Mouse (Mus musculus): ENCODE results near the gene Psenen. TPM values are rescaled to one million over a fixed set of nuclear protein-coding genes. Genes with fewer than 3 reads are reported as not detected.

The Psenen gene
- polyA plus RNA-seq, 1 experiment from 2014 or later = 123 TPM

GRCm38 (mm10) chr7:30600651-30601050, 37.2 kb upstream of the Psenen start:
- Histone ChIP-seq H3K36me3 (ENCODE audit: control insufficient read depth, insufficient read depth) (no peaks in the 10 kb centered on the region), H3K9me3 (replicated peaks; ENCODE audit: control insufficient read depth, low read length) (no peaks in the 10 kb centered on the region), H3K27me3 (ENCODE audit: control insufficient read depth, insufficient read depth, low read length) (no peaks in the 10 kb centered on the region), H3K27ac (ENCODE audit: low read length) (peak overlapping the region; percentile 51; the same call in 1 of the 2 replicates), H3K9ac (ENCODE audit: low read length) (0 out of 2 replicates have a peak overlapping the region, but pooled peaks have one; percentile 7), H3K4me1 (ENCODE audit: control insufficient read depth, insufficient read depth, low read length) (peaks cover 6% of the 10 kb centered on the region; the same call in 1 of the 2 replicates), H3K4me3 (ENCODE audit: low read length) (no peak overlapping the region), H3K4me2 (ENCODE audit: low read depth, low read length) (no peak overlapping the region)
- WGBS = 59% methylated on average over 7 of the region's 7 CpGs
- no peak for ATAC-seq (replicated peaks; ENCODE audit: extremely low read depth, insufficient read depth, low FRiP score)

DNA sequence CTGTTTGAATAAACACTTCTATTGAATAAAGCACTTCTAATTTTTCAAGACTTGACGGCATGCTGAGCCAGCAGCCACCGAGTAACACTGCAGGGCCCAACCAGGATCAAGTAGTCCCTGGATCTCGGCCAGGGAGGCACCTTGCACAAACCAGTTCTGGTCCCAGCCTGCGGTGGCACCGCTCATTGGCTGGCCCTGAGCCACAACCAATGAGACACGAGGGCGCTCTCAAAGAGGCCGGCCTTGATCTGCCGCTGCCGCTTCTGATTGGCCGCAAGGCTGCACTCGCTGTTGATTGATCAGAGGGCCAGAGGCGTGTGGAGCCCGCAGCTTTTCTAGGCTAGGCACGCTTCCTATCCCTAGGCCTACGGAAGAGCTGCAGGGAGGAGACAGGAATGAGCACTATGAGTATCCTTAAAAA, 36.5 kb upstream of the Psenen start:
- 2% methylated on average over 16 of the region's 16 CpGs for WGBS
- peak overlapping the region; percentile 37; the same call in 1 of the 2 replicates for H3K4me2 ChIP-seq (ENCODE audit: low read depth, low read length)
- peak overlapping the region; percentile 10; the same call in 1 of the 2 replicates for H3K4me3 ChIP-seq (ENCODE audit: low read length)
- ATAC-seq (replicated peaks; ENCODE audit: extremely low read depth, insufficient read depth, low FRiP score) = peak; percentile 95
- no peaks in the 10 kb centered on the region for H3K36me3 ChIP-seq (ENCODE audit: control insufficient read depth, insufficient read depth)
- H3K9me3 ChIP-seq (replicated peaks; ENCODE audit: control insufficient read depth, low read length) = no peaks in the 10 kb centered on the region
- peaks cover 6% of the 10 kb centered on the region; the same call in 1 of the 2 replicates for H3K4me1 ChIP-seq (ENCODE audit: control insufficient read depth, insufficient read depth, low read length)
- H3K27me3 ChIP-seq (ENCODE audit: control insufficient read depth, insufficient read depth, low read length) = no peaks in the 10 kb centered on the region
- peak overlapping the region; percentile 51; the same call in 1 of the 2 replicates for H3K27ac ChIP-seq (ENCODE audit: low read length)
- peak overlapping the region; percentile 47 for H3K9ac ChIP-seq (ENCODE audit: low read length)

- peak within 1 kb of the TSS; percentile 28; the same call in 1 of the 2 replicates for H3K27ac ChIP-seq (ENCODE audit: low read length)
- peaks cover 6% of the 10 kb centered on the region; the same call in 1 of the 2 replicates for H3K4me1 ChIP-seq (ENCODE audit: control insufficient read depth, insufficient read depth, low read length)
- H3K4me2 ChIP-seq (ENCODE audit: low read depth, low read length) = 0 out of 2 replicates have a peak within 1 kb of the TSS, but pooled peaks have one; percentile 3
- no peak for ATAC-seq (replicated peaks; ENCODE audit: extremely low read depth, insufficient read depth, low FRiP score)
- H3K4me3 ChIP-seq (ENCODE audit: low read length) = no peak within 1 kb of the TSS
- WGBS = 92% methylated on average over 12 of the region's 12 CpGs
- no peaks in the 10 kb centered on the region for H3K27me3 ChIP-seq (ENCODE audit: control insufficient read depth, insufficient read depth, low read length)
- H3K36me3 ChIP-seq (ENCODE audit: control insufficient read depth, insufficient read depth) = no peaks in the 10 kb centered on the region
- no peaks in the 10 kb centered on the region for H3K9me3 ChIP-seq (replicated peaks; ENCODE audit: control insufficient read depth, low read length)
- 0 out of 2 replicates have a peak within 1 kb of the TSS, but pooled peaks have one; percentile 36 for H3K9ac ChIP-seq (ENCODE audit: low read length)
Observed at GRCm38 (mm10) chr7:30598786-30599185, 35.4 kb upstream of the Psenen start, which contains the start of gene Zbtb32. Gene Zbtb32, minus strand, starts transcription at chr7:30598909.

GRCm38 (mm10) chr7:30596811-30597210, 33.4 kb upstream of the Psenen start:
- no peak overlapping the region for H3K4me3 ChIP-seq (ENCODE audit: low read length)
- H3K27me3 ChIP-seq (ENCODE audit: control insufficient read depth, insufficient read depth, low read length) = no peaks in the 10 kb centered on the region
- H3K36me3 ChIP-seq (ENCODE audit: control insufficient read depth, insufficient read depth) = no peaks in the 10 kb centered on the region
- 60% methylated on average over 5 of the region's 5 CpGs for WGBS
- no peak for ATAC-seq (replicated peaks; ENCODE audit: extremely low read depth, insufficient read depth, low FRiP score)
- no peak overlapping the region for H3K9ac ChIP-seq (ENCODE audit: low read length)
- no peak overlapping the region for H3K27ac ChIP-seq (ENCODE audit: low read length)
- no peaks in the 10 kb centered on the region for H3K9me3 ChIP-seq (replicated peaks; ENCODE audit: control insufficient read depth, low read length)
- H3K4me2 ChIP-seq (ENCODE audit: low read depth, low read length) = no peak overlapping the region
- H3K4me1 ChIP-seq (ENCODE audit: control insufficient read depth, insufficient read depth, low read length) = peaks cover 6% of the 10 kb centered on the region; the same call in 1 of the 2 replicates

DNA sequence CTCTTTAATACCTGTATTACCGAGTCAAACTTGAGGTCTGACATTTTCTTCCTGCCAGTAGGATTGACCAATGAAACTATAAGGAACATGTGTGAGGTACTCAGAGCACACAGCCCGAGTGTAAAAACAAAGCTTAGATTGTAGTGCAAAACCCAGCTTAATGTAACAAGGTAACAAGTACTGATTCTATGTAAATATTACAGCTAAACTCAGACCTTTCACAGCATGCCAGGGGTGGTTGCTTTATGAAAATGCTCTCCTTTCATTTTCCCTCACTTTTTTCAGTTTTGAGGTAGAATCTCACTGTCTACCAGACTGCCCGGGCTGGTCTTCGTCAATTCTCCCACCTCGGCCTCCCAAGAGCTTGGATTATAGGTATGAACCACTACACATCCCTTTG, 32.7 kb upstream of the Psenen start:
- ATAC-seq (replicated peaks; ENCODE audit: extremely low read depth, insufficient read depth, low FRiP score) = no peak
- Histone ChIP-seq H3K9me3 (replicated peaks; ENCODE audit: control insufficient read depth, low read length) (no peaks in the 10 kb centered on the region), H3K27me3 (ENCODE audit: control insufficient read depth, insufficient read depth, low read length) (no peaks in the 10 kb centered on the region), H3K36me3 (ENCODE audit: control insufficient read depth, insufficient read depth) (no peaks in the 10 kb centered on the region), H3K4me1 (ENCODE audit: control insufficient read depth, insufficient read depth, low read length) (peaks cover 6% of the 10 kb centered on the region; the same call in 1 of the 2 replicates), H3K27ac (ENCODE audit: low read length) (no peak overlapping the region), H3K9ac (ENCODE audit: low read length) (no peak overlapping the region), H3K4me2 (ENCODE audit: low read depth, low read length) (no peak overlapping the region), H3K4me3 (ENCODE audit: low read length) (no peak overlapping the region)
- 70% methylated on average over 5 of the region's 5 CpGs for WGBS

DNA sequence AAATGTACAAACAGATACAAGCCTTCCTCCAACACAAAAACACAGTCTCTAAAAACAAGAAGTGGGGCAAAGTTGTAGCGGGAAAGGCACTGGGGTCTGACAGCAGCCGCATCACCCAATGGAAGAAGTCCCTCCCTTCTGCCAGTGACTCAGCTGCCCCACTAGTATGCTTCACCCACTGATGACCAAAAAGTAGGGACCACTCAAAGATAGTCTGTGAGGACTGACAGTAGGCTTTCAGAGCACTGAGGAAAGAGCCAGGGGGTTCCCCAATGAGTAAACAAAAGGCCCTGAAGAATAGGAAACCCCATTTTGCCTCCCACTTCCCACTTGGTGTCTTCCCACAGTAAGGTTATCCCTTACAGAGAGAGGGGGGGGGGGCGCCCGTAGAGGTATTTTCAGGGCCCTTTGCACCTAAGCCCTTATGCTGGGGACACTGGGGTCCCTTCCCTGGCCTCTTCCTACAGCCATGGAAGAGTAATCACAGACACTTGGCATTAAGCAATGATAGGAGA, 31.1 kb upstream of the Psenen start:
- Histone ChIP-seq H3K4me2 (ENCODE audit: low read depth, low read length) (no peak overlapping the region), H3K27ac (ENCODE audit: low read length) (no peak overlapping the region), H3K4me1 (ENCODE audit: control insufficient read depth, insufficient read depth, low read length) (peaks cover 8% of the 10 kb centered on the region; the same call in 1 of the 2 replicates), H3K27me3 (ENCODE audit: control insufficient read depth, insufficient read depth, low read length) (no peaks in the 10 kb centered on the region), H3K9me3 (replicated peaks; ENCODE audit: control insufficient read depth, low read length) (no peaks in the 10 kb centered on the region), H3K4me3 (ENCODE audit: low read length) (no peak overlapping the region), H3K9ac (ENCODE audit: low read length) (no peak overlapping the region), H3K36me3 (ENCODE audit: control insufficient read depth, insufficient read depth) (no peaks in the 10 kb centered on the region)
- ATAC-seq (replicated peaks; ENCODE audit: extremely low read depth, insufficient read depth, low FRiP score) = no peak
- 55% methylated on average over 4 of the region's 4 CpGs for WGBS

DNA sequence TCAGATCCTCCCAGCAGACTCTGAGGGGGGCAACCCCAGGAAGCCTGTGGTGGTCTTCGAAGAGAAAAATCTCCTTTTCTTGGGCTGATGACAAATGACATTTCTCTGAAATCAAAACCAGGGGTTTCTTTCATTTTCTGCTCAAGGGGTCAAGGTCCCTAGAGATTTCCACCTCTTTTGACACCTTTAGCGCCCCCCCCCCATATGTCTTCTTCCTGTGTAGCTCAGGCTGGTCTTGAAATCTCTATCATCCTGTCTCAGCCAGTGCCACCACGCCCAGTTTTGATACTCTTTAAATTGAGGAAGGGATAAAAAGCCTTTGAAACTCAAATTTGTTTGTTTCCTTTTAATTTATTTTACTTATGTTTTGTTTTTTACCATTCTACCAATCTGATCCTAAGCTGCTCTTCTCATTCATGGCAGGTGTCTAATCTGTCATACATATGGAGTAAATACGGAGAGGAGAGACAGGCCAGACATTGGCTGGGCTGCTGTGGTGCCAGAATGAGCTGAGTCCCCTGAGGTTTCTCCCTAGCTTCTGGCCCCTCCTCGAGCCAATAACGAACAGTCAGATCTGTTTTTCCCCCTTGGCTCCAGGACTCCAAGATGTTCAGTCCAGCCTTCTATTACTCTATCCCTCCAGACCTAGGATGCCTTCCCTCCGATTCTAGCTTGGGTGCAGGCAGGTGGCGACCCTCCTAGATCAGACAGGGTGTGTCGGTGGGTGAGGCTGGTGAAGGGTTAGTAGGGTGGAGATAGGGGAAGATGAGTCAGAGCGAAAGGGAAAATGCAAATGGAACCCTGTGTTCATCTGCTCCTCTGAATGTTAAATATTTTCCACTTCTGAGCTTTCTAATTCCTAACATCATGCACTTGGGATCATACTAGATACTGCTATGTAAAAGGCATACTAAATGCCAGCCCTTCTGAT, 30.4 kb upstream of the Psenen start:
- H3K27ac ChIP-seq (ENCODE audit: low read length) = no peak overlapping the region
- no peak overlapping the region for H3K9ac ChIP-seq (ENCODE audit: low read length)
- no peaks in the 10 kb centered on the region for H3K9me3 ChIP-seq (replicated peaks; ENCODE audit: control insufficient read depth, low read length)
- H3K27me3 ChIP-seq (ENCODE audit: control insufficient read depth, insufficient read depth, low read length) = no peaks in the 10 kb centered on the region
- no peak overlapping the region for H3K4me3 ChIP-seq (ENCODE audit: low read length)
- no peak overlapping the region for H3K4me2 ChIP-seq (ENCODE audit: low read depth, low read length)
- ATAC-seq (replicated peaks; ENCODE audit: extremely low read depth, insufficient read depth, low FRiP score) = no peak
- no peaks in the 10 kb centered on the region for H3K36me3 ChIP-seq (ENCODE audit: control insufficient read depth, insufficient read depth)
- H3K4me1 ChIP-seq (ENCODE audit: control insufficient read depth, insufficient read depth, low read length) = peaks cover 7% of the 10 kb centered on the region; the same call in 1 of the 2 replicates
- WGBS = 73% methylated on average over 10 of the region's 10 CpGs

DNA sequence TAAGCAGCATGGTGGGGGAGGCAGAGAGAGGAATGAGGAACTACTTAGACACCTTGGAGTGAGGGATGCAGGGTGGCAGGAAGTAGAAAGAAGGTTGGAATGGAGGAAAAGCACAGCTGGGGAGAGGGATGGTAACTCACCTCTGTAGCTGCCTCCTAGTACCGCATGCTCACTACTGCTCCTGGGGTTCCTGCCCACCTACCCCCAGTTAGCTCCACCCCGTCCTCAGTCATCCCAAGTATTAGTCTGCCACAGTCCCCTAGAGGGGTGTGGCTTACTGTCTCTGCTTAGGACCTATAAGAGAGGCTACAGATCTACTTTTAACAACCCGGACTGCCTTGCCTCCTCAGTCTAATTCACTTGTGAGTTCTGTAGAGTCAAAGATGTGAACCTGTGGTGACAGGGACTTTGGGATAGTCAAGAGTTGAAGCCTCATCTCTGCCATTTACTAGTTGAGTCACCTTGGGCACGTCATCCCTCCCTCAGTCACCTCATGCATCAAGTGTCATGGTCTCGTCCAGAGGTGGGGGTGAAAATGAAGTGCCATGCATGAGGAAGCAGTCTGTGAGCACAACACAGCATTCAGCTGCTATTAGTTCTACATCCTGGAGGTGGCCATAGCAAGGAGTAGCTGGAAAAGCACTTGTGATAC, 29.5 kb upstream of the Psenen start:
- H3K4me2 ChIP-seq (ENCODE audit: low read depth, low read length) = no peak overlapping the region
- H3K27ac ChIP-seq (ENCODE audit: low read length) = no peak overlapping the region
- H3K36me3 ChIP-seq (ENCODE audit: control insufficient read depth, insufficient read depth) = no peaks in the 10 kb centered on the region
- no peak overlapping the region for H3K4me3 ChIP-seq (ENCODE audit: low read length)
- no peaks in the 10 kb centered on the region for H3K9me3 ChIP-seq (replicated peaks; ENCODE audit: control insufficient read depth, low read length)
- WGBS = 30% methylated on average over 5 of the region's 5 CpGs
- H3K9ac ChIP-seq (ENCODE audit: low read length) = no peak overlapping the region
- ATAC-seq (replicated peaks; ENCODE audit: extremely low read depth, insufficient read depth, low FRiP score) = no peak
- H3K27me3 ChIP-seq (ENCODE audit: control insufficient read depth, insufficient read depth, low read length) = no peaks in the 10 kb centered on the region
- peaks cover 7% of the 10 kb centered on the region; the same call in 1 of the 2 replicates for H3K4me1 ChIP-seq (ENCODE audit: control insufficient read depth, insufficient read depth, low read length)
